Mouse (Mus musculus): ENCODE results near the gene Tlnrd1. TPM values are rescaled to one million over a fixed set of nuclear protein-coding genes. Genes with fewer than 3 reads are reported as not detected.

Gene Tlnrd1
- 8.9 and 10.0 TPM in 2 replicates for polyA plus RNA-seq (2015; fragmentation: Nextera tagmentation; extraction: Ambion mirVana)

DNA sequence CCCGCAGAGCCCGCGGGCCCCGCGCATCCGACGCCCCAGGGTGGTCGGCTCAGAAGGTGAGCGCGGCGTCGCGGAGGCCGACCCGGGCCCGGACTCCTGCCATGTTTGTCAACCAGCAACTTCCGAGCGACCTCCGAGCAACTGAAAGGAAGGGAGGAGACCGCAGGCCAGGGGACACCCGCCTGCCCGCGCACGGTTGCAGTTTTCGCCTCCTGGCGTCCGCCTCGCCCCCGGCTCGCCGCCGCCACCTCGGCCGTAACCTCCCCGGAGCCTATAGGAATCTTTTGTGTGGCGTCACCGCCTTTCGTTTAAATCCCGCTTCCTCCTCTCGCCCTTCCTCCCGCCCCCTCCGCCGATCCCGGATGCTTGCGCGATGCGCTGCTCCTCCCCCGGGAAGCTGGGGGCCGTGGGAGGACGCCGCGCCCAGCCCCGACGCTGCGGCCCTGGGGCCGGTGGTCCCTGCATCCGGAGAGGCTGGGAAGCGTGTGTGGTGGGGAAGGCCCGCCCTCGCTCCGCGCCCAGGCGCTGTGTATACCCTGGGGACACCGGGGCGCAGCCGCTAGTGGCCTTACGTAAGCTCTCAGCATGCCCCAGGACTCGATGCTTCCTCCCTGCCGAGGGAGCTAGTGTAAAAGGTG, at the start of gene Tlnrd1, which contains the start of gene Mesd:
Gene Tlnrd1 (minus strand): TSS at position 285 of the 638 bp plus-strand sequence.
Gene Mesd (plus strand): TSS at position 446 of the 638 bp plus-strand sequence.
- Histone ChIP-seq H3K36me3 (peaks cover 34% of the 10 kb centered on the region), H3K9me3 (replicated peaks) (no peaks in the 10 kb centered on the region), H3K4me1 (replicated peaks) (peaks cover 82% of the 10 kb centered on the region), H3K4me3 (replicated peaks) (peak within 1 kb of the TSS; percentile 98), H3K27me3 (no peaks in the 10 kb centered on the region), H3K27ac (peak within 1 kb of the TSS; percentile 98), H3K9ac (peak within 1 kb of the TSS; percentile 99), H3K4me2 (peak within 1 kb of the TSS; percentile 98)
- under 1% methylated on average over 60 of the region's 69 CpGs for WGBS (ENCODE audit: insufficient replicate concordance)
- ATAC-seq (ENCODE audit: low read depth) (peak; percentile 63), DNase-seq (peak; percentile 86)

DNA sequence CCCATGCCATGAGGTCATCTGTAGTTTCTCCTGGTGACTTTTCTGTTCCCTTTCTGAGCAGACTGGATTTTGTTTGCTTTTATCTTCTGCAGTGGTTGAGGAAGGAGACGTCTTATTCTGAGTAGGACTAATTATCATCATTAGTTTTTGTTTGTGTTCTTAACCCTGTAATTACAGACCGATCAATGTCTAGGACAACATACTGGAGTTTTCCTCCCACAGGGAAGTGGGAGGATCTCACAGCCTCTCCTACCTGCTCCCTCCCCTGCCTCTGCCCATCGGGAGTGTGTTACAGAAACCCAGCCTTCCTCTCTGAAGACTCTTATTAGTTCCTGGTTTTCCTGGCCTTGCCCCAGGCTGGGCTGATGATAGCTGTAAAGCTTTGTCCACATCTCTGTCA, 37.5 kb upstream of the Tlnrd1 start:
- no peaks in the 10 kb centered on the region for H3K36me3 ChIP-seq
- no peak for DNase-seq
- no peak overlapping the region for H3K9ac ChIP-seq
- 41% methylated on average over 3 of the region's 3 CpGs for WGBS (ENCODE audit: insufficient replicate concordance)
- H3K4me3 ChIP-seq (replicated peaks): no peak overlapping the region
- ATAC-seq (ENCODE audit: low read depth): no peak
- no peaks in the 10 kb centered on the region for H3K27me3 ChIP-seq
- no peak overlapping the region for H3K4me2 ChIP-seq
- no peaks in the 10 kb centered on the region for H3K4me1 ChIP-seq (replicated peaks)
- no peaks in the 10 kb centered on the region for H3K9me3 ChIP-seq (replicated peaks)
- H3K27ac ChIP-seq: no peak overlapping the region

DNA sequence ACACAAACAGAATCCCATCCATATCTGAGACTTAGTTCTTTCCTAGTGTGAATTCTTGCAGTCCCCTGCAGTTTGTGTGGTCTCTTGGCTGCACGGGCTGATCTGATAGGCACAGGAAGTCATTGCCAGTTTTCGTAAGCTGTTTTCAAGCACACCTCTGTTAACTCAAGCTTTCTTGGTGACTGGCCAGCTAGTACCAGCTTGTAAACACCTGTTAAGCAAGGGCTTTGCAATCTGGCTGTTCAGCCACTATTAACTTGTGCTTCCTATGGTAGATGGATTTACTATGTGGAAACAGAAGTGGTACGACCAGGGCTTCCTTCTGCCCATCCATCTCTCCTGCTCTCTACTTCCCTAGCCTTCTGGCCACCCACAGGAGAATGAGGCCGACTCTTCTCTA, 36.1 kb upstream of the Tlnrd1 start:
- Histone ChIP-seq H3K4me2 (no peak overlapping the region), H3K9me3 (replicated peaks) (no peaks in the 10 kb centered on the region), H3K4me3 (replicated peaks) (no peak overlapping the region), H3K4me1 (replicated peaks) (no peaks in the 10 kb centered on the region), H3K9ac (no peak overlapping the region), H3K27ac (no peak overlapping the region), H3K27me3 (no peaks in the 10 kb centered on the region), H3K36me3 (no peaks in the 10 kb centered on the region)
- DNase-seq (no peak), ATAC-seq (ENCODE audit: low read depth) (no peak)
- 51% methylated on average over 4 of the region's 4 CpGs for WGBS (ENCODE audit: insufficient replicate concordance)

DNA sequence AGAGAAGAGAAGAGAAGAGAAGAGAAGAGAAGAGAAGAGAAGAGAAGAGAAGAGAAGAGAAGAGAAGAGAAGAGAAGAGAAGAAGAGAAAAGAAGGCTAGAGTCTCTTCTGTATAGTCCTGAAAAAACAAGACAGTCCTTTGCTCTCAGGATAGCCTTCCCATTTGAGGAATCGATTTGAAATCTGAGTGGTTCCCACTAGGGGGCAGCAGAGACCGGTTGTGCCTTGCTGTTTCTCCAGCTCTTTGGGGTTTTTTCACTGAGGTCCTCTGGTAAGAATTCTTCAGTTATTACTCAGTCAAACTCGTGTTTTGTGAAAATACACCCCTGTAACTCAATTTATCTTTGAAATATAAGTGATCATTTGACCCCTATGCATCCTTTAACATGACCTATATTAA, 30.5 kb upstream of the Tlnrd1 start:
- H3K36me3 ChIP-seq: no peaks in the 10 kb centered on the region
- H3K27me3 ChIP-seq: no peaks in the 10 kb centered on the region
- no peak overlapping the region for H3K9ac ChIP-seq
- 0% methylated on average over 3 of the region's 3 CpGs for WGBS (ENCODE audit: insufficient replicate concordance)
- H3K27ac ChIP-seq: no peak overlapping the region
- peaks cover 5% of the 10 kb centered on the region; the same call in 1 of the 2 replicates for H3K4me1 ChIP-seq (replicated peaks)
- DNase-seq (peak; percentile 53), ATAC-seq (ENCODE audit: low read depth) (no peak)
- H3K4me2 ChIP-seq: no peak overlapping the region
- H3K9me3 ChIP-seq (replicated peaks): no peaks in the 10 kb centered on the region
- H3K4me3 ChIP-seq (replicated peaks): no peak overlapping the region

DNA sequence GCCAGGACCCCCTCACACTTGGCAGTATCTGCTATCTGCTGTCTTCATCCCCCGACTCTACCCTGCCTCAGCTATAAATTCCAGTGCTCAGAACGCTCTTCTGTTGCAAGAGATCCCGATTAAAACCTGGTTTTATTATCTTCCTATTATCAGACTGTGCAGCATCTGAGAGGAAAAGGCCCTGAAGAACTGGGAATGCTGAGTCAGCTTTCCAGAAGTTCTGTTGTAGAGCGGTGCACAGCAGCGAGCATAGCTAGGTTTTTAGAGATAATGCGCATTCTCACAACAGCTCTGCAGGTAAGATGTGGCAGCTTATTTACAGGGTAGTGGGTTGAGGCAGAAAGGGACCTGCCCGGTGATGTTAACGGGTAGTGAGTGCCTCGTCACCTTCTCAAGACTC, 29.9 kb upstream of the Tlnrd1 start:
- DNase-seq (no peak), ATAC-seq (ENCODE audit: low read depth) (no peak)
- no peak overlapping the region for H3K4me2 ChIP-seq
- H3K27me3 ChIP-seq: no peaks in the 10 kb centered on the region
- H3K4me1 ChIP-seq (replicated peaks): peaks cover 5% of the 10 kb centered on the region; the same call in 1 of the 2 replicates
- no peak overlapping the region for H3K27ac ChIP-seq
- H3K9ac ChIP-seq: no peak overlapping the region
- no peaks in the 10 kb centered on the region for H3K9me3 ChIP-seq (replicated peaks)
- H3K4me3 ChIP-seq (replicated peaks): no peak overlapping the region
- 56% methylated on average over 9 of the region's 9 CpGs for WGBS (ENCODE audit: insufficient replicate concordance)
- H3K36me3 ChIP-seq: no peaks in the 10 kb centered on the region

DNA sequence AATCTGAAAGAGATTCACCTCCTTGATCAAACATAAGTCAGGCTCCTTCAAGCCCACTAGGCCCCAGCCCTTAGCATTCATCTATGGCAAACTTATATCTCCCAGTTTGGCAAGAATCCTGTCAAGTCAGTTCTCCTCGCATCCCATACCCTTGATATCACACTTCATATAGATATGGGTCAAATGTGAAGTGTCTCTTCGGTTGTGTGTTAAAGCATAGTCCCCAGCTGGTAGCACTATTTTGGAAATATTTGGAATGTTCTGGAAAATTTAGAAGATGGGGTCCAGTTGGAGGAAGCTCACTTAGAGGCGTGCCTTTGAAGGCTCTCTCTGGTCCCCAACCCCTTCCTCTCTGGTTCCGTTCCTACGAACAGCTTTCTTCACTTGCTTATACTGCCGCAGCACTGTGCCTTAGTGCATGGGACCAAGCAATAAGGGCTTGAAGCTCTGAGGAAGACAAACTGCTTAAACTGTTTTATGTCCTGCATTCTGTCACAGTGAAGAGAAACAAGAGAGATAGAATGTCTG, 29.4 kb upstream of the Tlnrd1 start:
- DNase-seq: no peak
- no peak for ATAC-seq (ENCODE audit: low read depth)
- 75% methylated on average over 6 of the region's 6 CpGs for WGBS (ENCODE audit: insufficient replicate concordance)
- Histone ChIP-seq H3K4me2 (no peak overlapping the region), H3K9me3 (replicated peaks) (no peaks in the 10 kb centered on the region), H3K9ac (no peak overlapping the region), H3K27ac (no peak overlapping the region), H3K4me1 (replicated peaks) (peaks cover 5% of the 10 kb centered on the region; the same call in 1 of the 2 replicates), H3K4me3 (replicated peaks) (no peak overlapping the region), H3K36me3 (no peaks in the 10 kb centered on the region), H3K27me3 (no peaks in the 10 kb centered on the region)

DNA sequence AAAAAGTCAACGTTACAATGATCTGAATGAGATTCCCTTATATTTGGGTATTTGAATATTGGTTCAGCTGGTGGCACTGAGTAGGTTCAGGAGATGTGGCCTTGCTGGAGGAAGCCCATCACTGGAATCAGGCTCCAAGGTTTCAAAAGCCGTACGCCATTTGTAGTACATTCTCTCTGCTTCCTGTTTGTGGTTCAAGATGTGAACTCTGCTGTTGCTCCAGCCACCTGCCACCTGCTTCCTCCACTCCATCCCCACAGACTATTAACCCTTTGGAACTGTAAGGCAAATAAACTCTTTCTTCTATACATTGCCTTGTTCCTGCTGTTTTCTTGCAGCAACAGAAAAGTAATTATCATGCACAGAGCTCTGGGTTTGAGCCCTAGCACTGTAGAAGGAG, 27.8 kb upstream of the Tlnrd1 start:
- Histone ChIP-seq H3K27ac (no peak overlapping the region), H3K9me3 (replicated peaks) (no peaks in the 10 kb centered on the region), H3K4me3 (replicated peaks) (no peak overlapping the region), H3K4me1 (replicated peaks) (peaks cover 5% of the 10 kb centered on the region; the same call in 1 of the 2 replicates), H3K9ac (no peak overlapping the region), H3K36me3 (no peaks in the 10 kb centered on the region), H3K27me3 (no peaks in the 10 kb centered on the region), H3K4me2 (no peak overlapping the region)
- 35% methylated on average over 3 of the region's 3 CpGs for WGBS (ENCODE audit: insufficient replicate concordance)
- no peak for DNase-seq
- ATAC-seq (ENCODE audit: low read depth): no peak

DNA sequence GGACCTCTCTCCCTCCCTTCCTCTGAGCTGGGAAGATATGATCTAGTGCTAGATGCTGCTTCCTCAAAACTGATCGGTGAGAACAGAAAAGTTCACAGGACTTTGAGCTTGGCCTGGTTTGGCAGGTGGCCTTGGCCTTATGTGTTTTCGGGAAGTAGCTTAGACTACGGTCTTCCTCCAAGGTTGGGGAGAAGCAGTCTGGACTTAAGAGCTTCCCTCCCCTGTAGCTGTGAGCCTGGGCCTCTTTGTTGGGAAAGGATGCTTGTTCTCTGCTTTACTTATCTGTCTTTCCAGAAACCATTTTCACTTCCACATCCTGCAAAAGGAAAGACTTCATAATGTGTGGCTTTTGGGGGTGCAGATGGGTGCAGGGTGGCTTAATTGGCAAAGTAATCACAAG, 20.7 kb upstream of the Tlnrd1 start:
- DNase-seq (no peak), ATAC-seq (ENCODE audit: low read depth) (no peak)
- Histone ChIP-seq H3K4me1 (replicated peaks) (peaks cover 26% of the 10 kb centered on the region), H3K9me3 (replicated peaks) (no peaks in the 10 kb centered on the region), H3K36me3 (peaks cover 20% of the 10 kb centered on the region), H3K4me2 (no peak overlapping the region), H3K27ac (no peak overlapping the region), H3K4me3 (replicated peaks) (no peak overlapping the region), H3K9ac (no peak overlapping the region), H3K27me3 (no peaks in the 10 kb centered on the region)
- WGBS (ENCODE audit: insufficient replicate concordance): 29% methylated on average over 3 of the region's 3 CpGs

DNA sequence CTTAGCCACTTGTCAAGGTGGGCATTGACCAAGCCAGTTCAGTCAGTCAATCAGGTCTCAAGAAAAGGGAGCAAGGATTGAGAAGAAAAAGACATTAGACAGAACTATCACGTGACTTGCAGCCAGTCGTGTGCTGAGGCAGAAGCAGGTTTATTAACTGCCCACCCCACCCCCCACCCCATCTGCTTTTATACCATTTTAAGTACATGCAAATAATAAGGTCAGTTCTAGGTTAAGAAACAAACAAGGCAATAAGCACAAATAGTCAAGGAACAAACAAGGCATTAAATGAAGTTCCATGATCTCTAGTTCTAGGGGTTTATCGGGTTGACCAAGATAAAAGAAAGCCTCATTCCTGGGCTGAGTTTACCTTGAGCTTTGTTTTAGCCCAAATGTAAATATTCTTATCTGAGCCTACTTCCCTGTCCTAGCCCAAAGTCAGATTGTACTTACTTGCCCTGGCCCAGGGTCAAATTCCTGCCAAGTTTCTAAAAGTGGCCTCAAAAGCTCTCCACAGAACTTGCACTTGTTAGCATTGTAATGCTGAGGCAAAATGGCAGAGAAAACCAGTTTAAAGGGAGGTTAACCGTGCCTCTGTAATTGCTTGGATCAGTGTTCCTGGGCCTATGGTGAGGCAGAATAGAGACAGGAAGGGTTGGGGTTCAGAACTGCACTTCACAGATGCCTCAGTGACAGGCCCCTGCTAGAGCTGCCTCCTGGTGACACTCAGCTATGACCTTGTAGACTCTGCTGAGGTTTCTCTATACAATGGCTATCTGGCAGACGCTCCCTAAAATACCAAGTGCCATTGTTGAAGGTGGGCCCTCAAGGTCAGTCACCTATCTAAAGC, 18.4 kb upstream of the Tlnrd1 start:
- Histone ChIP-seq H3K27me3 (no peaks in the 10 kb centered on the region), H3K9ac (no peak overlapping the region), H3K4me2 (no peak overlapping the region), H3K9me3 (replicated peaks) (no peaks in the 10 kb centered on the region), H3K36me3 (peaks cover 43% of the 10 kb centered on the region), H3K27ac (peak overlapping the region; percentile 37; the same call in 1 of the 2 replicates), H3K4me1 (replicated peaks) (peaks cover 49% of the 10 kb centered on the region), H3K4me3 (replicated peaks) (no peak overlapping the region)
- no peak for DNase-seq
- ATAC-seq (ENCODE audit: low read depth): no peak
- WGBS (ENCODE audit: insufficient replicate concordance): 64% methylated on average over 5 of the region's 5 CpGs

DNA sequence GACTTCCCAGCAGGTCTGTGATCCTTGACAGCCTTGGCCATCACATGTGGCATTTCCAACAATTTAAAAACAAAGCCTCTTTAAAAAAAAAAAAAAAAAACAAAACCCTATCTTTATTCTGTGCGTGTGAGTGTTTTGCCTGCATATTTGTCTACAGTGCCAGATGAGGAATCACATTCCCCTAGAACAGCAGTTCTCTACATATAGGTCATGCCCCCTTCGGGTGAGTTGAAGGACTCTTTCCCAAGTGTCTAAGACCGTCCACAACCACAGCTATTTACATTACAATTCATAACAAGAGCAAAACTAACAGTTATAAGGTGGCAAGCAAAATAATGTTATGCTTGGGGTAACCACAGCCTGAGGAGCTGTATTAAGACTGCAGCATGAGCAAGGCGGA, 17.3 kb upstream of the Tlnrd1 start:
- Histone ChIP-seq H3K27ac (no peak overlapping the region), H3K27me3 (no peaks in the 10 kb centered on the region), H3K9ac (no peak overlapping the region), H3K9me3 (replicated peaks) (no peaks in the 10 kb centered on the region), H3K4me2 (no peak overlapping the region), H3K4me1 (replicated peaks) (peaks cover 59% of the 10 kb centered on the region), H3K4me3 (replicated peaks) (no peak overlapping the region), H3K36me3 (peaks cover 52% of the 10 kb centered on the region)
- ATAC-seq (ENCODE audit: low read depth): no peak
- 77% methylated on average over 4 of the region's 4 CpGs for WGBS (ENCODE audit: insufficient replicate concordance)
- DNase-seq: no peak

DNA sequence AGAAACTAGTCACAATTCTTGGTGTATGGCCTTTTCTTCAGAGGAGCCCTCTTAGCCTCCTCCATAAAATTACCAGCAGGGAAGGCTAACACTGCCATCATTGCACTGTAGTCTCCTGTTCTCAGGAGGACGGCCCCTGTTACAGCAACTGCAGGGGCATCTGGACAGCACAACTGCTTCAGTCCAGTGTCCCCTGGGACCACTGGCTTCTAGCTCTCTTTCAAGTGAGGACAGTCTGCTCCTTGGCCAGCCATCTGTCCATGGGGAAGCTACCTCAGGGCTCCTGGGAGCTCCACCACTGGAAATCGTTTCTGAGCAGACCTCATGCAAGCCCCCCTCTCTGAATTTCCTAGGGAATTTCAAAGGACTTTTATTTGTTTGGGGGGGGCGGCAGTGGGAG, 16.4 kb upstream of the Tlnrd1 start:
- 79% methylated on average over 3 of the region's 3 CpGs for WGBS (ENCODE audit: insufficient replicate concordance)
- no peaks in the 10 kb centered on the region for H3K9me3 ChIP-seq (replicated peaks)
- no peak overlapping the region for H3K4me2 ChIP-seq
- ATAC-seq (ENCODE audit: low read depth) (no peak), DNase-seq (no peak)
- H3K4me3 ChIP-seq (replicated peaks): no peak overlapping the region
- no peak overlapping the region for H3K9ac ChIP-seq
- no peaks in the 10 kb centered on the region for H3K27me3 ChIP-seq
- H3K27ac ChIP-seq: no peak overlapping the region
- H3K36me3 ChIP-seq: peaks cover 60% of the 10 kb centered on the region
- H3K4me1 ChIP-seq (replicated peaks): peaks cover 68% of the 10 kb centered on the region

Measured in liver, embryonic 13.5 days (tissue).